Mouse (Mus musculus) heart, adult 2 months (tissue): ENCODE data around the gene Zbtb8os.

Experiments used
- CTCF ChIP-seq: fragments of 200-600 bp; IDR thresholded peaks from 2 replicates; pipeline ENCODE4 v1.8.1; 2022; ENCODE audit warnings: antibody characterized with exemption, mild to moderate bottlenecking, moderate library complexity
- EP300 ChIP-seq: fragments of 200-500 bp; IDR thresholded peaks from 2 replicates; pipeline ENCODE4 v1.6.1; 2011; ENCODE audit warnings: low read depth, low read length, control low read depth; ENCODE audit not compliant: insufficient read depth

- no peak for TF ChIP-seq EP300
- TF ChIP-seq CTCF = no peak
Measured at GRCm38 (mm10) chr4:129287472-129287981, 48.0 kb upstream of the Zbtb8os start, which contains the start of gene Sync.
